Mouse (Mus musculus) spleen, adult 2 months (tissue): ENCODE data around the gene Actl11.

Source experiments
- CTCF ChIP-seq: fragments of 200-500 bp; IDR thresholded peaks from 2 replicates; pipeline ENCODE4 v1.5.1; 2011; ENCODE audit warnings: mild to moderate bottlenecking, inconsistent platforms; ENCODE audit not compliant: insufficient read depth, insufficient read length, insufficient replicate concordance; ENCODE audit errors: extremely low read depth
- POLR2A ChIP-seq: fragments of 200-500 bp; IDR thresholded peaks from 2 replicates; pipeline ENCODE4 v1.6.1; 2011; ENCODE audit warnings: low read depth, low read length, inconsistent platforms

DNA sequence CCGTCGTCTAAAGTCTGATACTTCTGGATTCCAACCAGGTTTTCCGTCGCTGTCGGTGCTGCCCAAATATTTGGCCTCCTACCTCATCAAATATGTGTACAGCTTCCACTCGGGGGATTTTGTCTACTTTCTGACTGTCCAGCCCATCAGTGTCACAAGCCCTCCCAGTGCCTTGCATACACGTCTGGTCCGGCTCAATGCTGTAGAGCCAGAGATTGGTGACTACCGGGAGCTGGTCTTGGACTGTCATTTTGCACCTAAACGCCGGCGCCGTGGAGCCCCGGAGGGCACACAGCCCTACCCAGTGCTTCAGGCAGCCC, 20.5 kb upstream of the Actl11 start:
- TF ChIP-seq CTCF (no peak), POLR2A (no peak)
